Mouse (Mus musculus) cerebral cortex, adult 2 months (tissue): Measurements from ENCODE around the gene Cd80.

Experiments
- WGBS: fragments of 180-500 bp; shearing (Covaris S2); methylation state at CpG from one replicate; pipeline ENCODE4 v1.1.7; 2018; 5-methylcytosine and 5-hydroxymethylcytosine counted together

The Cd80 gene

GRCm38 (mm10) chr16:38522129-38523084, 67.0 kb downstream of the Cd80 start, which contains the start of gene Timmdc1:
Gene Timmdc1, minus strand, starts transcription at chr16:38522663.
- WGBS: under 1% methylated on average over 73 of the region's 73 CpGs

GRCm38 (mm10) chr16:38526264-38526663, 70.9 kb downstream of the Cd80 start:
- 84% methylated on average over 6 of the region's 6 CpGs for WGBS

GRCm38 (mm10) chr16:38536544-38537146, 81.3 kb downstream of the Cd80 start:
- 27% methylated on average over 8 of the region's 8 CpGs for WGBS

- WGBS: 79% methylated on average over 13 of the region's 13 CpGs
Observed at GRCm38 (mm10) chr16:38538716-38539380, 83.5 kb downstream of the Cd80 start.
